Mouse (Mus musculus): ENCODE results near the gene Tmem184b. TPM values are rescaled to one million over a fixed set of nuclear protein-coding genes. Genes with fewer than 3 reads are reported as not detected.

Gene Tmem184b
- polyA plus RNA-seq, 1 experiment from 2014 or later = 43.6 TPM

DNA sequence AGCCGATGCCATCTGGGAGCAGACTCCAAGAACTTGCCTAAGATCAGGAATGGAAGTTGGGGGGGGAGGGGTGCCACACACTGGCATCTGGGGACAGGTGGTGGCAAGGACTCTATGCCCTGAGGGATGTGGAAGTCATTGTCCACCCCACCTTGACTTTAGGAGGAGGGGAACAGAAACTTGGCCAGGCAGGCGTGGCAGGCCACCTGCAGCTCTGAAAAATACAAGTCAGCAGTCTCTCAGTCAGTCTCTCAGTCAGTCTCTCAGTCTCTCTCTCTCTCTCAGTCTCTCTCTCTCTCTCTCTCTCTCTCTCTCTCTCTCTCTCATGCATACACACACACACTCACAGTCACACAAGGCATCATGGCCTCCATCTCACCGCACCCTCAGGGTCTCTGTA, 14.9 kb upstream of the Tmem184b start:
- ATAC-seq = no peak
- no peaks in the 10 kb centered on the region for H3K4me1 ChIP-seq (ENCODE audit: control insufficient read depth, insufficient read depth, low read length)
- no peak overlapping the region for H3K27ac ChIP-seq (ENCODE audit: low read length)
- H3K36me3 ChIP-seq (ENCODE audit: control insufficient read depth, insufficient read depth, low read length) = peaks cover 11% of the 10 kb centered on the region; the same call in 1 of the 2 replicates
- H3K9me3 ChIP-seq (ENCODE audit: control insufficient read depth, low read length) = no peaks in the 10 kb centered on the region
- H3K4me2 ChIP-seq (ENCODE audit: low read depth, low read length) = no peak overlapping the region
- WGBS = 90% methylated on average over 3 of the region's 3 CpGs
- no peak overlapping the region for H3K4me3 ChIP-seq (ENCODE audit: low read length)
- H3K27me3 ChIP-seq (replicated peaks; ENCODE audit: control insufficient read depth, insufficient read depth, low read length) = no peaks in the 10 kb centered on the region
- no peak overlapping the region for H3K9ac ChIP-seq (ENCODE audit: low read depth, low read length)

DNA sequence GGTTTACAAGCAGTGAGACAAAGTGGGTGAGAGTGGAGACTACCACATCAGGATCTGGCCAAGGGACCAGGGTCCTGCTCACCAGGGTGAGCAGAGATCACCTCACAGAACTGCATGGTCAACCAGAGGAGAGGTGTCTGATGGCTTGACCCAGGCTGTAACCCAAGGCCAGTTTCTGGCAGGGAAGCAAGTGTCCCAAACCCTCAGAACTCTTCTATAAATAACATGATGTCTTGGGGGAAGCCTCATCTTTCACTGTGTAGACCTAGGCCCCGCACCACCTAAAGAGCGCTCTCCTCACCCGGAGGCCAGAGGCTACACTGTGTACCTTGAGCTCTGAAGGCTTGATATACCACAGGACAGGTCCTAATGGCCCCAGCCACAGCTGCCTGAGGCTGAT, 14.0 kb upstream of the Tmem184b start:
- Histone ChIP-seq H3K9ac (ENCODE audit: low read depth, low read length) (no peak overlapping the region), H3K27me3 (replicated peaks; ENCODE audit: control insufficient read depth, insufficient read depth, low read length) (no peaks in the 10 kb centered on the region), H3K4me2 (ENCODE audit: low read depth, low read length) (no peak overlapping the region), H3K9me3 (ENCODE audit: control insufficient read depth, low read length) (no peaks in the 10 kb centered on the region), H3K4me1 (ENCODE audit: control insufficient read depth, insufficient read depth, low read length) (no peaks in the 10 kb centered on the region), H3K36me3 (ENCODE audit: control insufficient read depth, insufficient read depth, low read length) (peaks cover 10% of the 10 kb centered on the region; the same call in 1 of the 2 replicates), H3K27ac (ENCODE audit: low read length) (no peak overlapping the region), H3K4me3 (ENCODE audit: low read length) (no peak overlapping the region)
- no peak for ATAC-seq
- WGBS = 82% methylated on average over 3 of the region's 3 CpGs

DNA sequence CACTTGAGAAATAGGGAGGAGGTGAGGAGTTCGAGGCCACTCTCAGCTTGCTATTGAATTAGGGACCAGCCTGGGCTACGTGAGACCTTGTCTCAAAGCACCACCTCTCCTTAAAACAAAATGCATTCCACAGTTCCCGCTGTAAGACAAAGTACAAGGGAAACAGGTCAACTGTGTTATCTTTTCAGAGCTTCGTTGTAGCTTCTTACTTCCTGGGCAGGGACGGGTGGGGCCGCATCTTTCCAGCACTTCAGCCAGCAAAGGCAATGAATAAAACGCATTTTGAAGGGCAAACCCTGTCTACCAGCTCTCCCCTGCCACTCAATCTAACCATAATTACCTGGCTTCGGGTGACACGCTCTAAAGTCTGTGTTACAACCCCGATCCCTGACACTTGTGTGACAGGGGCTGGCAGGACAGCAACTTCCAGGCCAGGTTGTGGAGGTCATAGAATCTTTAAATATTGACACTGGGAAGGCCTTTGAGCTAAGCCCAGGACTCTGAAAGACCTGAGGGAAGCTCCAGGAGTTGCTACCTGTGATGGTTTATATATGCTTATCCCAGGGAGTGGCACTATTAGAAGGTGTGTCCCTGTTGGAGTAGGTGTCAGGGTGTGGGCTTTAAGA, 13.2 kb upstream of the Tmem184b start:
- 81% methylated on average over 10 of the region's 10 CpGs for WGBS
- Histone ChIP-seq H3K4me3 (ENCODE audit: low read length) (no peak overlapping the region), H3K9me3 (ENCODE audit: control insufficient read depth, low read length) (no peaks in the 10 kb centered on the region), H3K4me1 (ENCODE audit: control insufficient read depth, insufficient read depth, low read length) (no peaks in the 10 kb centered on the region), H3K27me3 (replicated peaks; ENCODE audit: control insufficient read depth, insufficient read depth, low read length) (no peaks in the 10 kb centered on the region), H3K9ac (ENCODE audit: low read depth, low read length) (no peak overlapping the region), H3K4me2 (ENCODE audit: low read depth, low read length) (no peak overlapping the region), H3K36me3 (ENCODE audit: control insufficient read depth, insufficient read depth, low read length) (0 out of 2 replicates have a peak, but pooled peaks cover 3% of the 10 kb centered on the region), H3K27ac (ENCODE audit: low read length) (no peak overlapping the region)
- no peak for ATAC-seq

DNA sequence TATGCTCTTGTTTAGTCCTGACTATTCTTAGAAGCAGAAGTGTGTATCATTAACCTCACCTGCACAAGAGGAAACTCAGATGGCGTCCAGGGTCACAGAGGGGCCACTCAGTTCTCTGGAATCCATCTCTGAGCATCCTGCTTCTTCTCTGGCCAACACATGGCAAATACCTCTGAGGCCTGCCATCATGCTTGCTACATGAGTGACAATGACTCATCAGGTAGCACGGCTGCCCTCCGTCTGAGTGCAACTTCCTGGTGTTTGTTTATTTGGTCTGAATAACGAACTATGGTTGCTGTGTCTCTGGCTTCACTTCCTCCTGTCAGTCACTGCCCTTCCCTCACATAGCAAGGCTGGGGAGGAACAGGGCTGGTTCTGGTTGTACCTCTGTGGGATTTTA, 11.1 kb upstream of the Tmem184b start:
- Histone ChIP-seq H3K27me3 (replicated peaks; ENCODE audit: control insufficient read depth, insufficient read depth, low read length) (no peaks in the 10 kb centered on the region), H3K27ac (ENCODE audit: low read length) (no peak overlapping the region), H3K9ac (ENCODE audit: low read depth, low read length) (no peak overlapping the region), H3K9me3 (ENCODE audit: control insufficient read depth, low read length) (no peaks in the 10 kb centered on the region), H3K4me2 (ENCODE audit: low read depth, low read length) (no peak overlapping the region), H3K4me1 (ENCODE audit: control insufficient read depth, insufficient read depth, low read length) (no peaks in the 10 kb centered on the region), H3K4me3 (ENCODE audit: low read length) (no peak overlapping the region), H3K36me3 (ENCODE audit: control insufficient read depth, insufficient read depth, low read length) (no peaks in the 10 kb centered on the region)
- WGBS = 30% methylated on average over 4 of the region's 4 CpGs
- ATAC-seq = peak; percentile 53

DNA sequence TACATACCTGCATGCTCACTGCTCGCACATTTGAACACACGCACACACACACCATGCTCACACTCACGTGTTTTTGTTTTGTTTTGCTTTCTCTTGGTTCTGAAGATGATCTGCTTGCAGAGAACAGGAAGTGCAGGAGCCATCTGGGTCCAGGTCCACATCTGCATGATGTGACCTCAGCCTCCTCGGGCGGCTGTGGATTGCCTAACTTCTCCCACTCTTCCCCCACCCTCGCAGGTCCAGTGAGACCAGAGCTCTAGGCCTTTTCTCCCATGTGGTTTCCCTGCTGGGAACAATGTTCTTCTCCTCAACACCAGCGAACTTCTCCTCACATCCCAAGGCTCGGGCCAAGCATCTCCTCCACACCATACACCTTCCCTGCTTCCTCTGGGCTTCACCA, 10.4 kb upstream of the Tmem184b start:
- Histone ChIP-seq H3K27me3 (replicated peaks; ENCODE audit: control insufficient read depth, insufficient read depth, low read length) (no peaks in the 10 kb centered on the region), H3K27ac (ENCODE audit: low read length) (no peak overlapping the region), H3K9me3 (ENCODE audit: control insufficient read depth, low read length) (no peaks in the 10 kb centered on the region), H3K4me2 (ENCODE audit: low read depth, low read length) (no peak overlapping the region), H3K4me1 (ENCODE audit: control insufficient read depth, insufficient read depth, low read length) (no peaks in the 10 kb centered on the region), H3K4me3 (ENCODE audit: low read length) (no peak overlapping the region), H3K36me3 (ENCODE audit: control insufficient read depth, insufficient read depth, low read length) (no peaks in the 10 kb centered on the region), H3K9ac (ENCODE audit: low read depth, low read length) (no peak overlapping the region)
- WGBS = 75% methylated on average over 8 of the region's 8 CpGs
- ATAC-seq = no peak

DNA sequence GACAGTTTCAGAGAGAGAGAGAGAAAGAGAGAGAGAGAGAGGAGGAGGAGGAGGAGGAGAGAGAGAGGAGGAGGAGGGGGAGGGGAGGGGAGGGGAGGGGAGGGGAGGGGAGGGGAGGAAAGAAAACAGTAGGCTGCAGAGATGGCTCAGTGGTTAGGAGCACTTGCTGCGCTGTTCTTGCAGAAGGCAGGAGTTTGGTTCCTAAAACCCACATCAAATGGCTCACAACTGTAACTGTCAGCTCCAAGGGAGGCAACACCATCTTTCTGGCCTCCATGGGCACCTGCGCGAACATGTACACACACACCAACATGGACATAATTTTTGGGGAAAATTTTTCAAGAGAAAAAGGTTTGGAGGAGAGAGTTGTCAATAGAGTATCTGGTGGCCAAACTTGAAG, 9.8 kb upstream of the Tmem184b start:
- Histone ChIP-seq H3K27me3 (replicated peaks; ENCODE audit: control insufficient read depth, insufficient read depth, low read length) (no peaks in the 10 kb centered on the region), H3K9me3 (ENCODE audit: control insufficient read depth, low read length) (no peaks in the 10 kb centered on the region), H3K4me1 (ENCODE audit: control insufficient read depth, insufficient read depth, low read length) (no peaks in the 10 kb centered on the region), H3K4me3 (ENCODE audit: low read length) (no peak overlapping the region), H3K4me2 (ENCODE audit: low read depth, low read length) (no peak overlapping the region), H3K27ac (ENCODE audit: low read length) (no peak overlapping the region), H3K36me3 (ENCODE audit: control insufficient read depth, insufficient read depth, low read length) (no peaks in the 10 kb centered on the region), H3K9ac (ENCODE audit: low read depth, low read length) (no peak overlapping the region)
- ATAC-seq = no peak
- WGBS = 95% methylated on average over 3 of the region's 3 CpGs

DNA sequence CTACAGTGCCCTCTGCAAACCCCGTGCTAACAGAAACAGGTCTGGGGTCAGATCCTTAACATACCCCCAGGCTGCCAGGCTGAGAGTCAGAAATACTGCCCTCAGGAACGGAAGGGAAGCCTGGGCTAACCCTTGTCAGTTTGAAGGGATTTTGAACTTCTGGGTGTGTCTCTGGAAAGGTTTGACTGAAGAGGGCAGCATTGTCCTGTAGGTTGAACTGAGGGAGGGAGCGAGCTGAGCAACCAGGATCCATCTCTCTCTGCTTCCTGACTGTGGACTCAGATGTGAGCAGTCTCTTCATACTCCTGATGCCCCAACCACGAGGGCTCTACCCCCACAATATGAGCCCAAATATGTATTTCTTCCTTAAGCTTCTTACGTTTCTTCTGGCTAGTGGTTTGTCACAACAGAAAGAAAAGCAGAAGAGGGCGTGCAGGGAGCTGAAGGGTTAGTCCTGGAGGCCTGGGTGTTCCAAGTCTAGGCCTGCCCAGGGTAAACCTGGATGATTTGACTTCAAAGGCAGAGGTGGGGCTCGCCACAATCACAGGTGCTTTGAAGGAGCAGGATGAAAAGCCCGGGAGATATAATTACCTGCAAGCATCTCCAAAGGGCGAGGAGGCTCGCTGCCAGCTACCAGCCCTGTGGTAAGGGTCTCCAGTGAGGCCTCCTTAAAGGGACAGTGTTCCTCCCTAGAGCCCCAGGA, 8.1 kb upstream of the Tmem184b start:
- Histone ChIP-seq H3K27ac (ENCODE audit: low read length) (no peak overlapping the region), H3K4me1 (ENCODE audit: control insufficient read depth, insufficient read depth, low read length) (no peaks in the 10 kb centered on the region), H3K36me3 (ENCODE audit: control insufficient read depth, insufficient read depth, low read length) (no peaks in the 10 kb centered on the region), H3K9ac (ENCODE audit: low read depth, low read length) (no peak overlapping the region), H3K9me3 (ENCODE audit: control insufficient read depth, low read length) (no peaks in the 10 kb centered on the region), H3K27me3 (replicated peaks; ENCODE audit: control insufficient read depth, insufficient read depth, low read length) (no peaks in the 10 kb centered on the region), H3K4me3 (ENCODE audit: low read length) (no peak overlapping the region), H3K4me2 (ENCODE audit: low read depth, low read length) (no peak overlapping the region)
- ATAC-seq = no peak
- 64% methylated on average over 10 of the region's 10 CpGs for WGBS

DNA sequence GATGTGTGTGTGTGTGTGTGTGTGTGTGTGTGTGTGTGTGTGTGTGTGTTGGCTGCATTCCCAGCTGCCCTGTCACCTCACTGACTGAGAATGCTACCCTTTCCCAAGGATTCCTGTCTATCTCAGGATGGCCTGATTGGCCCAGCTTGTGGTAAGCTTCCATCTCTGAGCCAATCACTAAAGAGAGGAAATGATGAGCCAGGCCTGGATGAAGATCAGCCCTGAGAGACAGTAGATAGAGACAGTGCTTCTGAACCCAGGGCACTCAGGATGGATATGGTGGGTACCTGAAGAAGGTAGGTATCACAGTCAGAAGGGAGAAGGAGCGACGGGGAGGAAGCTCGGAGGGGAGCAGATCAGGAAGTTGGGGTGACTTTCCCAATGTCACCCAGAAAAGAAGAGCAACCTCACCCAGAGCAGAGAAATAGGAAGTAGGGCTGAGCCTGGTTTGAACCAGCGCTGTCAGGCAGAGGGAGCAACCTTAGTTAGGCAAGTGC, 5.8 kb upstream of the Tmem184b start:
- H3K4me2 ChIP-seq (ENCODE audit: low read depth, low read length) = no peak overlapping the region
- H3K36me3 ChIP-seq (ENCODE audit: control insufficient read depth, insufficient read depth, low read length) = no peaks in the 10 kb centered on the region
- H3K9me3 ChIP-seq (ENCODE audit: control insufficient read depth, low read length) = no peaks in the 10 kb centered on the region
- H3K27me3 ChIP-seq (replicated peaks; ENCODE audit: control insufficient read depth, insufficient read depth, low read length) = no peaks in the 10 kb centered on the region
- H3K27ac ChIP-seq (ENCODE audit: low read length) = no peak overlapping the region
- no peak overlapping the region for H3K9ac ChIP-seq (ENCODE audit: low read depth, low read length)
- H3K4me3 ChIP-seq (ENCODE audit: low read length) = no peak overlapping the region
- H3K4me1 ChIP-seq (ENCODE audit: control insufficient read depth, insufficient read depth, low read length) = peaks cover 2% of the 10 kb centered on the region; the same call in 1 of the 2 replicates
- no peak for ATAC-seq
- whole genome bisulfite sequencing = 93% methylated on average over 4 of the region's 4 CpGs

DNA sequence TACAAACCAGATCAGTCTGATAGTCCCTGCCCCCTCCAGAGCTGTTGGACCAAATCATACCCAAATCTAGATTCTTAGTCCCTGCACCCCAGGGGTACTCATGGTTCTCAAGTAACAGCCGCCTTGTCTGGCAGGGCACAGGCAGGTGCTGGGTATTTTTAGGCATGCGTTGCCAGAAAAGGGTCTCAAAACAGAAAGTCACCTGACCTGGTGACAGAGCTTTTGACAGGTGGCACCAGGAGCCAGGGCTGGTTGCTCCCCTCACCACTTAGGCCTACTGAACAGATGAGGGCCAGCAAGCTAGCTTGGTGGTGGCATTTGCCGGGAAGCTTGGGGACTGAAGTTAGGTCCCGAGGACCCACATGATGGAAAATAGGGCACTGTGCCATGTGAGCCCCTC, 3.2 kb upstream of the Tmem184b start:
- H3K27me3 ChIP-seq (replicated peaks; ENCODE audit: control insufficient read depth, insufficient read depth, low read length) = no peaks in the 10 kb centered on the region
- 81% methylated on average over 4 of the region's 4 CpGs for WGBS
- ATAC-seq = no peak
- no peak overlapping the region for H3K4me3 ChIP-seq (ENCODE audit: low read length)
- peaks cover 11% of the 10 kb centered on the region for H3K4me1 ChIP-seq (ENCODE audit: control insufficient read depth, insufficient read depth, low read length)
- H3K9ac ChIP-seq (ENCODE audit: low read depth, low read length) = no peak overlapping the region
- H3K27ac ChIP-seq (ENCODE audit: low read length) = no peak overlapping the region
- H3K9me3 ChIP-seq (ENCODE audit: control insufficient read depth, low read length) = no peaks in the 10 kb centered on the region
- H3K4me2 ChIP-seq (ENCODE audit: low read depth, low read length) = no peak overlapping the region
- H3K36me3 ChIP-seq (ENCODE audit: control insufficient read depth, insufficient read depth, low read length) = no peaks in the 10 kb centered on the region

All from intestine, embryonic 16.5 days (tissue).